In genomic region chr14:79851231-79851630, GRCm38 (mm10) we compare ENCODE assay signal across 11 mouse cellular contexts.
DNase-seq lines count a peak whose midpoint lies in the region; ATAC-seq lines count a peak whose summit lies in the region.
"Had no signal": no experiment of that assay in that cellular context is flagged by ENCODE, and none has a peak within 500 bp of the region (broad histone marks: within the 10 kb centered on the region; RNA-seq: fewer than 3 reads in every experiment).

No protein-coding gene starts in this region.

- no peak overlapping the region for H3K4me2 ChIP-seq in neural tube, embryonic 13.5 days
- H3K4me2 ChIP-seq: heart, embryonic 12.5 days had no signal

- no peak for DNase-seq in frontal cortex, postnatal 25 days (ENCODE audit: low spot score in 2 of 2)
- no peak for DNase-seq in neural tube, embryonic 10.5 days (ENCODE audit: extremely low spot score, low spot score)
- peak; percentile 18 to 27 for DNase-seq in kidney, postnatal 4 days
- DNase-seq in right cerebral cortex, postnatal 25 days: no peak
- DNase-seq in adrenal gland, adult 18-20 months (ENCODE audit: low spot score in 2 of 2): no peak
- no peak for DNase-seq in gastrocnemius, postnatal 14 days
- DNase-seq: cerebellum, adult 11 months had no signal

- H3K9ac ChIP-seq in neural tube, embryonic 13.5 days: no peak overlapping the region
- H3K9ac ChIP-seq: heart, embryonic 12.5 days had no signal

- peak overlapping the region; percentile 49 for H3K27ac ChIP-seq in neural tube, embryonic 13.5 days (replicated peaks)

- intact Hi-C loops in gastrocnemius, postnatal 14 days (cut with DNase I; ENCODE audit: low total_unique reads): no loop called here

- H3K36me3 ChIP-seq in neural tube, embryonic 13.5 days: no peaks in the 10 kb centered on the region
- H3K36me3 ChIP-seq: heart, embryonic 12.5 days had no signal

- peaks cover 37% of the 10 kb centered on the region for H3K4me1 ChIP-seq in neural tube, embryonic 13.5 days (replicated peaks)
- H3K4me1 ChIP-seq: heart, embryonic 12.5 days had no signal

- H3K4me3 ChIP-seq in neural tube, embryonic 13.5 days: no peak overlapping the region
- H3K4me3 ChIP-seq: erythroblast, embryonic 14.5 days; heart, embryonic 12.5 days had no signal

- H3K27me3 ChIP-seq in neural tube, embryonic 13.5 days: no peaks in the 10 kb centered on the region
- H3K27me3 ChIP-seq: heart, embryonic 12.5 days had no signal

- ATAC-seq in frontal cortex, adult (ENCODE audit: low TSS enrichment): peak; percentile 38; the same call in 1 of the 2 replicates
- ATAC-seq in neural tube, embryonic 13.5 days (ENCODE audit: low read depth): no peak

- WGBS in neural tube, embryonic 13.5 days: 44% methylated on average over 10 of the region's 10 CpGs

- H3K9me3 ChIP-seq in neural tube, embryonic 13.5 days: no peaks in the 10 kb centered on the region
- H3K9me3 ChIP-seq: heart, embryonic 12.5 days had no signal

Comparison
In these comparisons a context has a peak if more than half of its experiments do, and no peak if none do; other contexts are left out.
1. DNase-seq: peak in kidney, postnatal 4 days (2 of 2); none in frontal cortex, postnatal 25 days (0 of 2), neural tube, embryonic 10.5 days (single experiment), right cerebral cortex, postnatal 25 days (single experiment), adrenal gland, adult 18-20 months (0 of 2) and gastrocnemius, postnatal 14 days (single experiment).